Mouse (Mus musculus) erythroblast, embryonic 14.5 days (primary cell): ENCODE measurements around the gene Arid5b.

Experiments
- GATA1 ChIP-seq: IDR thresholded peaks from 2 replicates; pipeline ENCODE4 v1.6.1; 2012; ENCODE audit warnings: low read length, inconsistent platforms, mixed read lengths
- TAL1 ChIP-seq: IDR thresholded peaks from 3 replicates; pipeline ENCODE4 v1.6.1; 2012; ENCODE audit warnings: low read length, inconsistent platforms, mixed read lengths

GRCm38 (mm10) chr10:68157511-68157910, 121.0 kb downstream of the Arid5b start:
- TF ChIP-seq GATA1 (no peak), TAL1 (no peak)
